Mouse (Mus musculus): ENCODE measurements around the gene Cnot3. TPM values are rescaled to one million over a fixed set of nuclear protein-coding genes. Genes with fewer than 3 reads are reported as not detected.
A peak's percentile ranks its signal among the peaks of the same experiment; 100 is the strongest.

The Cnot3 gene
- polyA plus RNA-seq, 1 experiment from 2014 or later, result 56.5 TPM

DNA sequence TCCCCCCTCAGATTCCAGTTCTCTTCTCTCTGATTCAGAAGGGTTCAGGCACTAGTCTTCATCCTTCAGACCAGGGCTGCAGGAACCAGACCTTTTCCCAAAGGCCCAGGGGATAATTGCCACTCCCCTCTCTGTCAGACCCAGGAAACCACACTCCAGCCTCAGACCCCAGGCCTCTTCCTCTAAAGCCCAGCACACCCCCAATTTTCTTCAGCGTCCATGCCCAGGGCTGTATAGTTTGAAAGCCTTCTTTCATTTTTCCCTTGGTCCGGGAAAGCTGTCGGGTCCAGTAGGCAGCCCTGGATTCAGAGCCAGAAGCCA is 30.1 kb downstream of the Cnot3 start:
- ATAC-seq (no peak), DNase-seq (ENCODE audit: low read depth, low spot score) (no peak)
- in situ Hi-C loops (cut with MboI; ENCODE audit: low pct_unique_long_range_greater_than_20kb), result no loop called here
- no peak for TF ChIP-seq CTCF (IDR thresholded peaks at IDR 0.05)
- POLR2A ChIA-PET, result interaction anchor here (0.7 kb wide), 1 partner anchor 101 kb away, joined by 6 read pairs; no protein-coding TSS in a partner anchor
- CTCF ChIA-PET, result interaction anchor here (0.9 to 1.9 kb wide), 5 partner anchors 9 to 18 kb away, joined by 3 to 6 read pairs (median 4); partner anchors contain the start of gene Leng1
- H3K27me3 ChIP-seq, result no peaks in the 10 kb centered on the region

DNA sequence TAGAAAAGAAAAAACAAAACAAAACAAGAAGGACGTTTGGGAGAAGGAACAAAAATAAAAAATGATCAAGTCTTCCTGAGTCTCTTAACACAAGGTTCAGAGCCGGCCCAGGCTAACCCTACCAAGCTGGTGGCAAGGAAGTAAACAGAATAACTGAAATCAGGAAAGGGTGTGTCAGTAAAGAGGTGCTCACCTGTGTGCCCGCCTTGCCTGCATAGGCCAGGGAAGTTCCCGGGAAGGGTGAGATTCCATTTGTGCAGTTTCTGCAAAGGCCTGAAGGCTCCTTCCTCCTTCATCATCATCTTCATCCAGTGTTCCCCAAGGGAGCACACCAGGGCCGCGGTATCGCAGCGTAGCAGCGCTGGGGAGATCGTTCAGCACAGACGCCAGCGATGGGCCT is 31.3 kb downstream of the Cnot3 start:
- H3K27me3 ChIP-seq, result no peaks in the 10 kb centered on the region
- no peak for DNase-seq (ENCODE audit: low read depth, low spot score)
- ATAC-seq, result no peak
- in situ Hi-C loops (cut with MboI; ENCODE audit: low pct_unique_long_range_greater_than_20kb), result no loop called here
- ChIA-PET CTCF (no interaction called here), POLR2A (no interaction called here)
- TF ChIP-seq CTCF (IDR thresholded peaks at IDR 0.05), result no peak

DNA sequence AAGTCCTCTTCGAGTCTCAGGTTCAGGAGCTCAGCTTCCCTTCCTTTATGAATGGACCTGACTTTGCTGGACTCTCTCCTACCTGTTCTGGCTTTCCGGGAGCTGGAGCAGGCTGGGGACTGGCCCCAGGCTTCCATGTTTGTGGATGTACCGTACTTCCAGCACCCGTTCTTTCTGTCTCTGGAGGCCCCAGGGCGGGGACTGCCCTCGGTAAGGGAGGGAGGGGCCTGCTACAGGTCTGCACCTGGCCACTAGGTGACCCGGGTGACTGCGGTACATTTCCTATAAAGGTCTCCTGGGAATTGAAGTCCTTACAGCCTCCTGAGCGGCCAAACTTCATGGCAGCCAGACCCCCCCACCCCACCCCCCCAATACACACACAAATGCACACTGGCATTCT is 32.3 kb downstream of the Cnot3 start, which contains the start of gene Tmc4:
Tmc4 (minus strand) TSS at position 212 of the 400 bp plus-strand sequence.
- CTCF ChIA-PET, result no interaction called here
- ATAC-seq, result no peak
- no peak for DNase-seq (ENCODE audit: low read depth, low spot score)
- H3K27me3 ChIP-seq, result no peaks in the 10 kb centered on the region
- POLR2A ChIA-PET, result no interaction called here
- TF ChIP-seq CTCF (IDR thresholded peaks at IDR 0.05), result no peak
- in situ Hi-C loops (cut with MboI; ENCODE audit: low pct_unique_long_range_greater_than_20kb), result no loop called here

DNA sequence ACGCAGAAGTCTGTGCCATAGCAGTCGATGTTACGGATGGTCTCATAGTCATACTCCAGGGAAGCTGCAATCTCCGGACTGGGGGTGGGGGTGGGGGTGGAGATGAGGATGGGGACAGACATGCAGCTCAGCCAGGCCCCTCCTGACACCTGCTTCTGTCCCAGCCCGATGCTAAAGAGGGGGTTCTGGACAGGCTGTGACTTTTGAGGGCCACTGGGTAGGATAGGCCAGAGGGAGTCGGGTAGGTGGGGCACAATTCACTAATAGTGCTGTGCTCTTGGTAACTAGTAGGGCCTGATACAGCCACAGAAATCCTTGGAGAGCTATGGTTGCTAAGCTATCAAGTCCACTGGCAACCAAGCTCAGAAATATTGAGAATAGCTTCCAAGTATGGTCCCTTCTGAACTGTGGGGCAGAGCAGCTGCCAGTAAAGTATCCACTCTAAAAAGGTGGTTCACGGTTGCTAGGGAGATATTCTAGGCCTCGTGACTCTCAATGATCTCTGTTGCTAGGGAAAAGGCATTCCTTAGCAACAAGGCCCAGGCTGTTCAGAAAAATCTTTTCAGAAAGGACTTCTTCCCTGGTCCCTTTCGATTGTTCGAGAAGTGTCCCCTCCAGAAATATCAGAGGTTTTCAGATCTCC is 39.0 kb downstream of the Cnot3 start:
- ChIA-PET CTCF (interaction anchor here (1.3 kb wide), 1 partner anchor 9 kb away, joined by 3 read pairs; no protein-coding TSS in a partner anchor), POLR2A (no interaction called here)
- no peak for ATAC-seq
- no peak for TF ChIP-seq CTCF (IDR thresholded peaks at IDR 0.05)
- in situ Hi-C loops (cut with MboI; ENCODE audit: low pct_unique_long_range_greater_than_20kb), result no loop called here
- H3K27me3 ChIP-seq, result no peaks in the 10 kb centered on the region
- no peak for DNase-seq (ENCODE audit: low read depth, low spot score)

DNA sequence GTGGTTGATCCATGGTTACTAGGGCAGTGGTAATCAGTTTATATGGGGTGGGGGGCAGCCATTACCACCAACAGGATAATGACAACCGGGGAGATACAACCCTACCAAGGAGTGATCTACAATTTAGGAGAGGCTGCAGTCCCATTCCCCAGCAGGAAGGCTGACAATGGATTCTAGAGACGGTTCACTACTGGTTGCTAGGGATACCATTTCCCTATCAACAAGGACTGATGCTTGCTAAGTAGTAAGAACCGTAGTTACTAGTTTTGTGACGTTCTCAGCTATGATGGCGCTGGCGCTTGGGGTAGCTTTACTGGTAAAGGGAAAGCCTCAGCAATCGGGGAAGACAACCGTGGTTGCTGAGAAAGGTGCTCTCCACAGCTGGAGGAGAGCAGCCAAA is 39.6 kb downstream of the Cnot3 start:
- in situ Hi-C loops (cut with MboI; ENCODE audit: low pct_unique_long_range_greater_than_20kb), result no loop called here
- ChIA-PET POLR2A (no interaction called here), CTCF (interaction anchor here (1.3 kb wide), 1 partner anchor 10 kb away, joined by 3 read pairs; no protein-coding TSS in a partner anchor)
- no peak for TF ChIP-seq CTCF (IDR thresholded peaks at IDR 0.05)
- ATAC-seq (no peak), DNase-seq (ENCODE audit: low read depth, low spot score) (no peak)
- no peaks in the 10 kb centered on the region for H3K27me3 ChIP-seq

DNA sequence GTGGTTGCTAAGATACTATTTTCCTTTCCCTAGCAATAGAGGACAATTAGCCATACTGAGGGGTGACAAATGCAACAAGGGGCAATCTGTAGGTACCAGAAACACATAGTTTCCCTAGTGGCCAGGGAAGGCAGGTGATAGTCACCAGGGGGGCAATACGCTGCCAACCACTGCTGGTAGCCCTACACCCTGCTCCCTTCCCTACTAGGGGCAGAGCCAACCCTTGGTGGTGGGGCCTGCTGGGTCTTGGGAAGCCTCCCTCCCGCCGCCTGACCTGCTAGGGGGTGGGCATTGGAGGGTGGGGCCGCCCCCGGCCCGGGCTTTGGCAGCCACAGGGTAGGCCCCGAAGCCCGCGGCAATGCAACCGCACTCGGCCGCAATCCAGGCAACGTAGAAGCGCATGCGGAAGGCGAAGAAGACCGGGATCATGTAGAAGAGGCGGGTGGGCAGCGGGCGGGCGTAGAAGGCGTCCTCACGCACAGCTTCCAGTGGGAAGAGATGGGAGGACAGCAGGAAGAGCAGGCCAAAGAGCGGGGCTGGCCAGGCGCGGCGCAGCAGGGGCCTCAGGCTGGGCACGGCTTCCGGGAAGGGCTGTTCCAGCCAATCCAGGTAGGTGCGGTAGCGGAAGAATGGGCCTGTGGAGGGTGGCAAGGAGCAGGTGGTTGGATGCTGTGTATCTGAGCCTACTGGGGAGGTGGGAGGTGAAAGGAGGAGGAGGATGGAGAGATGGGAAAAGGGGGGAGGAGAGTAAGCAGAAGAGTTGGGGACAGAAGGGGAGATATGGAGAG is 40.5 kb downstream of the Cnot3 start:
- CTCF ChIA-PET, result interaction anchor here (0.6 kb wide), 1 partner anchor 69 kb away, joined by 3 read pairs; the partner anchor contains the start of gene Ndufa3
- no peaks in the 10 kb centered on the region for H3K27me3 ChIP-seq
- ATAC-seq, result no peak
- TF ChIP-seq CTCF (IDR thresholded peaks at IDR 0.05), result no peak
- POLR2A ChIA-PET, result no interaction called here
- in situ Hi-C loops (cut with MboI; ENCODE audit: low pct_unique_long_range_greater_than_20kb), result no loop called here
- no peak for DNase-seq (ENCODE audit: low read depth, low spot score)

DNA sequence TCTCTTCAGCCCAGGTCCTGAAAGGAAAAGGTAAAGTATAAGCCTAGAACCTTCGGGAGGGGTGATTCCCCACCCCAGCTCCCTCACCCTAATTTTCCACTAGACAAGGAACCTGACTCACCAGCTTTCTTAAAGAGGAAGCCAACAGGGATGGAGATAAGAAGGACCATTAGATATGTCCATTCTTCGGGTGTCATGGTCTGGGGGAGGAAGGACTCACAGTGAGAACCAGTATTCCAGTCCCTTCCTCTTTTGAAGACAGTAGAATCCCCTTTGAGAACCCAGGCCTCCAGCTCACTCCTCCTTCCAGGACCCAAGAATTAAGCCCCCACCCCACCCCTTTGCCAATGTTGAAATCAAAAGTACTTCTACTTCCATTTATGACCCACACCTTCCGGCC is 46.9 kb downstream of the Cnot3 start:
- CTCF ChIA-PET, result interaction anchor here (1.4 kb wide), 1 partner anchor 10 kb away, joined by 3 read pairs; no protein-coding TSS in a partner anchor
- ATAC-seq, result no peak
- in situ Hi-C loops (cut with MboI; ENCODE audit: low pct_unique_long_range_greater_than_20kb), result loop anchor here (5.0 to 10.0 kb wide), 3 partner anchors 40 to 443 kb away; partner anchors contain the start of gene Leng8

DNA sequence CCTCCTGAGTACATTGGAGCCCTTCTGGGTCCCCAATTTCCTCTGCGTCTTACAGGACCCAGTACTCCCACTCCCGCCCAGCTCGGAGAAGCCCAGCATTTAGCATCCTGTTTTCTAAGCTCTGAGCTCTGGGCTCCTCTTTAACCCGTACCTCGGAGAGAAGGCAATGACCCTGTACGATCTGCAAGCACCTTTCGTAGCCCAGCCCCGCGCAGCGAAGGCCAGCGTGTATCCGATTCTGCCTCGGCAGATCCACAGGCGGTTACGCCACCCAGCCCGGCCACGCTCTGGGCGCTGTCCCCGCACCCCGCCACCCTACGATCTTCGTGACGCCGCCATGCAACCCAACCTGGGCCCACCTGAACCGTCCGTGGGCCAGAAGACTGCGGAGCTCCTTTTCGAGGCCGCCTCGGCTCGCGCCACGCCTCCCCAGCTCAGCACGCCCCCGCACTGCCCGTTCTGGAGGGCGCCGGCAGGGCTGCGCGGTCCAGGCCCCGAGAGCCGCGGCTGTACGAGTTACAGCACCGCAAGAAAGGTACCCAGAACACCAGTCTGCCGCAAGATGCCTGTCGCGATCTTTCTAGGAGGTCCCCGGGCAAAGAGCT is 47.4 kb downstream of the Cnot3 start, which contains the start of gene Tsen34:
Tsen34 (plus strand) TSS at position 482 of the 605 bp plus-strand sequence.
- in situ Hi-C loops (cut with MboI; ENCODE audit: low pct_unique_long_range_greater_than_20kb), result loop anchor here (5.0 to 10.0 kb wide), 3 partner anchors 40 to 442 kb away; partner anchors contain the start of gene Leng8
- POLR2A ChIA-PET, result interaction anchor here (0.6 to 2.2 kb wide), 3 partner anchors 14 to 735 kb away, joined by 3 to 11 read pairs (median 6); partner anchors contain the start of gene Cnot3
- no peak for TF ChIP-seq CTCF (IDR thresholded peaks at IDR 0.05)
- CTCF ChIA-PET, result interaction anchor here (0.9 to 1.5 kb wide), 2 partner anchors 10 to 23 kb away, joined by 3 to 4 read pairs; no protein-coding TSS in a partner anchor
- DNase-seq (ENCODE audit: low read depth, low spot score) (no peak), ATAC-seq (peak; percentile 0)
- no peaks in the 10 kb centered on the region for H3K27me3 ChIP-seq

More for the DNA sequence above, 46.9 kb downstream of the Cnot3 start:
- H3K27me3 ChIP-seq, result no peaks in the 10 kb centered on the region
- no peak for DNase-seq (ENCODE audit: low read depth, low spot score)
- no peak for TF ChIP-seq CTCF (IDR thresholded peaks at IDR 0.05)
- POLR2A ChIA-PET, result interaction anchor here (1.0 kb wide), 1 partner anchor 27 kb away, joined by 3 read pairs; the partner anchor contains the start of gene Leng1

DNA sequence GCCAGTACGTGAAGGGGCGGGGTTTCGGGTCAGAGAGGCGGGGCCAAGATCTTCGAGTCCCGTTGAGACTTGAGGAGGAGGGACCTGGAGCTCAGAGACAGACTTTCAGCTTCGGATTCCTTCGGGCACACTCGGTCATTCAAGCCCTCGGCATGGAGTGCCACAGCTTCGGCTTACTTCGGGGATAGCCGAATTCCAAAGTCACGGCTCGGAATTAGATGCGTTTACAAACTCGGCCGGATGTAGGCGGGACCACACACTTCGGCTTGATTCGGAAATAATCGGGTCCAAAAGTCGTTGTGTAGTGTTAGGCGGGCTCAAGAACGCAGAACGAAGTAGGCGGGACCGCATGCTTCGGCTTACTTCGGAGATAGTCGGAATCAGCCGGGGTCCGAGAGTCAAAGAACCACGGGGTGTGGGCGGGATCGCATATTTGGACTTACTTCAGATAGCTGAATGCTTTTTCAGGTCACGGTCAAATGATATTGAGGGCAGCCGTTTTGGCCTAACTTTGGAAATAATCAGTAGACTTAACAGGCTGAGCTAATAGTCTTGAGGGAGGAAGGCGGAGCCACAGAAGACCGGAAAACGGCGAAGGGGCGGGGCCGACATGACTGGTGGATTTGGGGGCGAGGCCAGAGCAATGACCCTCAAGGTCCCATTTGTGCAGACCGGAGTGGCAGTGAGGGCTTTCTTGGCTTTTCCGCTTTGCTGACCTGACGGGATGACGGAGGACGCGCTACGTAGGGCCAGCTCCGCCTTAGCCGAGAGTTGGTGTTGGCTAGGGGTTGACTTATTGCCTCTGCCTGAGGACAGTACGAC is 48.1 kb downstream of the Cnot3 start, which contains the start of gene Mboat7:
Mboat7 (minus strand) TSS at position 537 of the 822 bp plus-strand sequence.
- in situ Hi-C loops (cut with MboI; ENCODE audit: low pct_unique_long_range_greater_than_20kb), result loop anchor here (5.0 to 10.0 kb wide), 3 partner anchors 41 to 442 kb away; partner anchors contain the start of gene Leng8
- DNase-seq (ENCODE audit: low read depth, low spot score), result peak; percentile 97
- H3K27me3 ChIP-seq, result no peaks in the 10 kb centered on the region
- peak; percentile 86 for ATAC-seq
- ChIA-PET CTCF (interaction anchor here (0.9 to 1.5 kb wide), 2 partner anchors 10 to 23 kb away, joined by 3 to 4 read pairs; no protein-coding TSS in a partner anchor), POLR2A (interaction anchor here (0.6 to 2.2 kb wide), 4 partner anchors 13 to 734 kb away, joined by 3 to 11 read pairs (median 4); partner anchors contain the start of gene Cnot3)
- TF ChIP-seq CTCF (IDR thresholded peaks at IDR 0.05), result no peak
